Mouse (Mus musculus): Measurements from ENCODE around the gene Abcb5.

The Abcb5 gene

DNA sequence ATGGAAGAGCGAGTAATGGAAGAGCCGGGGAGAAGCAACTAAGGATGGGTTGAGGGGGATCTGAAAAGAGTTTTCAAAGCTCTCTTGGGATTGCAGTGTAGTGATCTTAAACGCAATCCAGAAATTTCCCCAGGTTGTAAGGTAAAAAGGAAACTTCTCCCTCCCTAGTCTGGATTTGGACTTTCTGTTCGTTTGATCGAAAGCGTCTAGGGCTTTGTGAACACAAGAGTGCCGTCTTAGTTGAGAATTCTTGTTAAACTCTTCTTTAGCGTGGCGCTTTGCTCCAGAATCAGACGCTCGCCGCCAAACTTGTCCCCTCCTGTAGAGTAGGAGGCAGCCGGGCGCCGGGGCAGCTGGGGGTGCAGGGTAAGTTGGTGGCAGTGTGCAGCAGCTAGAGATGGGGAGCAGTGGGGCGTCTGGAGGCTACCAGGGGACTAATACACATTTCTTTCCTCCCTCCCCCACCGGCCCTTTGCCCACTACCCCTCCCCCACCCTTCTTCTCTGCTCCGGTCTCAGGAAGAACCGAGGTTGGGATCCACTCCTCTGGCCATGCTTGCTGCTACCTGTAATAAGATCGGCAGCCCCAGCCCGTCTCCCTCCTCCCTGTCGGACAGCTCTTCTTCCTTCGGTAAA lies 118.2 kb downstream of the Abcb5 start:
- peak; percentile 32 for DNase-seq

GRCm38 (mm10) chr12:118847381-118847780 lies 118.8 kb downstream of the Abcb5 start:
- DNase-seq = peak; percentile 27

- peak; percentile 76 for DNase-seq
Measured at GRCm38 (mm10) chr12:118846649-118847321, 119.4 kb downstream of the Abcb5 start.

GRCm38 (mm10) chr12:118846221-118846620 lies 120.0 kb downstream of the Abcb5 start, which contains the start of gene Sp8:
Gene Sp8, plus strand, starts transcription at chr12:118846329.
- DNase-seq = peak; percentile 21

DNA sequence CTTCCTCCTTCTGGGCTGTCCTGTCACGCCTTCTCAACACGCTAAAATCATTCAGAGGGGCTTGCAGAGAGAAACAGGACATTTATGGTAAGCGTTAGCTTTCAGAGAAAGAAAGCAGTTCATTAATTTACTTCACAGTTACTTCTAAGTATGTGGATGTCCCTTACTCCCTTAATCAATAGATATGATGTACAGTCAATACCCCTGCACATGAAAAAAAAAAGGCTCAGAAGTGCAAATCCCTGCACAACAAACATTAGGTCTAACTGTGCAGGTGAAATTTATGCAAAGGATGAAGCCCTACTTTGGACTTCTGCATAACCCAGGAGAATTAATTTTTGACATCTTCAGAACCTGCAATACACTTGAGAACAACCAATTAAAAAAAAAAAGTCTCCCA lies 120.9 kb downstream of the Abcb5 start:
- no peak for DNase-seq

DNA sequence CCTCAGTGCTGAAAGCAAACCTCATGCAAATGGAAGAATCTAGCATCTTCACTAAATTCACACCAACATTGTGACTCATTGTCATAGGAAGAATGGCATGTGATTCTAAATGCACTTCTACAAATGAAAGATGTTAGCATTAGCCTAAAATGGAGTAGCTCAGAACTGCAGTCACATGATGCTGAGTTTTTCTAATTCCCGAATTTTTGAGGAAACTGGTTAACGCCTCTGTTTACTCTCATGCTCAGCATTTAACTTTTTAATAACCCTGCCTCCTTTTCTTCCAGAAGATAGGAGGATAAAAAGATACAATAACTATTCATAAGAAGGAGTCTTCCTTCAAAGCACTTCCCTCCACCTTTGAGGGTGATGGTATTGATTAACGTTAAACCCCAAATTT lies 121.4 kb downstream of the Abcb5 start:
- no peak for DNase-seq

DNA sequence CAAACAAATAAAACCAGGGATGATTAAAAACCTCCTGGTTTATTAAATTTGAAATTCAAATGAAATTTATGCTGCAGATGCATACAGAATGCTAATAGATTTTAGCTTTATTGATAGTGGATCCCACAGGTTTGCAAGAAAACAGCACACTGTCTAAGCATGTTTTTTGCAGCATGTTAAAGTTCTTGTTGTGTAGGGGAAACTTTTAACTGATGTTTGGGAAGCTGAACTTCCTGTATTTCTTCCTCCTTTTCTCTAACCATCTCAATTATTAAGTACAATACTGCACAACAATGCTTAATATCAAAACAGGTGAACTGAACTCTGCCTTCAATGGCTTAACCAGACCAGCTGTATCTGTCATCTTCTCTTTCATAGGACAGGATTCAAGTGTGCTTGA lies 122.1 kb downstream of the Abcb5 start:
- no peak for DNase-seq

GRCm38 (mm10) chr12:118842671-118843411 lies 123.4 kb downstream of the Abcb5 start:
- peak; percentile 57 for DNase-seq

DNA sequence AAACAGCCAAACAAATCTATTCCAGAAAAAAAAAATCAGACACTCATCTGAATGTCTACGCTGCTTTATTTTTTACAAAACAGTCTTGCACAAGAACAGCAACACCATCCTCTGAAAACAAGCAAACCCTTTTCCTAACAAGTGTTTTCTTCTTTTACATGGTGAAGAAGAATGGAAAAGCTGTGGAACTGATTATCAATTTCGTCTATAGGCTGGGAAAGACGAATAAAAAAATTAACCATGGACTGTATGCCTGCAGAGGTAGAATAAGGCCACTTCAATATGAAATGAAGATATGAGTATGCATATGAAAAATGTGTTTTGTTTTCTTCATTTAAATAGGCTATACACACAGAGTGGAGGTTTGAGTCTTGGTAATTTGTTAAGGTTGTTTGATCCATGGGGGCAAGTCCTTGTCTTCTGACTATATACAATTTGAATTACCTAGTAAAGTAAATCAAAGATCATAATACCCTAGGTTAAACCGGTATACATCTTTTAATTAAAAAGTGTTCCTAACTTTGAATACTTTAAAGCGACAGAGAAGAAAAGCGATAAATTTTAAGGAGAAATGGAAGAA lies 124.2 kb downstream of the Abcb5 start:
- DNase-seq = no peak

DNA sequence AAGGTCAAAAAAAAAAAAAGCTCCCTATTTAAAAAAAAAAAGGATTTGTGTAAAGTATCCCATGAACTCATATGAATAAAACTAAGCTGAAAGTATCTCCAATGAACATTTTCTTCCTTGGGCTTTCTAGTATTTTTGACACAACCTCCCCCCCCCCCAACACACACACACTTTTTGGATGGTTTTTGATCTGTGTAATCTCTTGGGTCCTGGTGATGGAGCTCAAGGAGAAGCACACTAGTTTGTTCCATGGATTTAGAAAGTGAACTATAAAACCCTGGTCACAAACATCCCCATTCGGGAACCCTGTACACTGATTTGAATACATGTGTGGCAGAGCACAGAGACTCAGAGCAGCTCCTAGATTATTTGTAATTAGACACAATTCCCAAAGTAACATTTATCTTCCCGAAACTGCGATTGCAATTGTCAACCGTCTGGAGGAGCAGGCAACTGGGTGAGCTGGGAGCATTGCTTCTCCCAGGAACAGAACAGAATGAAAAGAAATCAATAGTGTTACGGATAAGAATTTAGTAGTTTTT lies 124.8 kb downstream of the Abcb5 start:
- DNase-seq = peak; percentile 44

GRCm38 (mm10) chr12:118840861-118841260 lies 125.4 kb downstream of the Abcb5 start:
- peak; percentile 84 for DNase-seq

DNA sequence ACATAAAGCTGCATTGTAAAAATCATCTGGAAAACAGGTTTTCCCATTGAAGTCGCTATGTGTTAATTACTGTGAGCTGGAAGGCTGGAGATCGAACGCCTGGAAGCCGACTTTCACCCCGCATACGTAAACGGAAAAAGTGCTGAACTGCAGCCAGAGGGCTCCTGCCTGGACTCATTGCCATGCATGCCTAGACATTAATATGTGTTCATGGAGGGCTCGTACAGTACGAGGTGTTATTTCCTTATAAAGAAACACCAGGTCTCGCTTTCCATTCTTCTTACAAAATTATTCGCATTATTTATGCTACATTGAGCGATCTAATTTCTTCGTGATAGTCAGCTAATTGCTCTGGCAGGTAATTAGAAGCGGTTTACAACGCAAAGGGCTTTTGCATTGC lies 125.9 kb downstream of the Abcb5 start:
- peak; percentile 60 for DNase-seq

GRCm38 (mm10) chr12:118839398-118839797 lies 126.8 kb downstream of the Abcb5 start:
- DNase-seq = no peak

GRCm38 (mm10) chr12:118838260-118838659 lies 128.0 kb downstream of the Abcb5 start:
- no peak for DNase-seq

DNA sequence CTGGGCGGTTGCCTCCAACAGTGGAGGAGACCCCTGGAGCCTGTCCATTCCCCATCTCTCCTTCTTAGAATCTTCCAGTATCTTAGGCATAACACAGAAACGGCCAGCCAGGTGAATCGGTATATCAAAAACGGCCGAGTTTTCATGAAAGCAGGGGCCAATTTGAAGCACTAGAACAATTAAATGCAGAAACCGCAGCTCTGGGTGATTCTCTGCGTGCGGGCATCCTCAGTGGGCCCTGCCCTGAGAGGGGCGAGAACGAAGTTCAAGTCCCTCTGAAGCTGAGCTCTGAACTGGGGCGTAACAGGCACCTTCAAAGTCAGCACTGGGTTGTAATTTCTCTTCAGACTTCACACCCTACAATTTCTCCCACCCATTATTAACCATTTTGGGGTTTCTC lies 128.9 kb downstream of the Abcb5 start:
- no peak for DNase-seq

DNA sequence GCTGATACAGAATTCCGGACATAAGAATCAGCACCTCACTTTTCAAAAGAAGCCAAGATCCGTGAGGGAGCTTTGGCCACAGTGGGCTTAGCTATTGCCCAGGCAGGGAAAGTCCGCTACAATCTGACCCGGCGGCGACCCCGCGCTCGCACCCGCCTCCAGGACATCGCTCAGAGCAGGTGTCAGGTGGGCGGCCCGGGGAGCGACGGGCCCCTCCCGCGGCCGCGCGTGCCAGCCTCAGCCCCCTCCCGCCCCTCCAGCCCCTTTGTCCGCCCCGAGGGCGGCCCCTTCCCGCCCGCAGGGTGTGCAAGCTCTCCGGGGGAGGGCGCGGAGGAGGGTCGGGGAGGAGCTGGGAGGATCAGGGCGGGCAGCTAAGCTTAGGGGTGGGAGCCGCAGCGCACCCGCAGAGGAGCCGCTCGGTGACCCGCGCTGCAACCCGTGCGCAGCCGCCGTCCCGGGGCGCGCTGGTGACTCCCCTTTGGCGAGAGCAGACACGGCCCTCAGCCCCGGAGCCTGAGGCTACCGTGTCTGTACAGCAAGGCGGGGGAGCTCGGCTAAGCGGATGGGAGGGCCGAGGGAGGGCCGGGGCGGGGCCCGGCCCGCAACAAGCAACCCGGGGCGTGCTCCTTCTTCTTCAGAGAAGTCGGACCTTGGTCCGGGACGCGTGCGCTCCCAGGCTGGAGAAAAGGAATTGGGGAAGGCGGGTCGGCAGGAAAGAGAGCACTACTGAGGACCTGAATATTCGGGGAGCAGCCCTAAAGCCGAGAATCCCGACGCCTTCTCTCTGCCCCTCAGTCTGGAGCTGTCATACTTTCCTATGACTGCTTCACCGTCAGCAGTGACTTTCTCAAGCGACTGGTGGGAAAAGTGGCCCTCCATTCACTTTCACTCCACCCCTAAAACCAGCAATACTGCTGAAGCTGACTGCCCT lies 129.5 kb downstream of the Abcb5 start:
- peak; percentile 75 for DNase-seq

GRCm38 (mm10) chr12:118829881-118830280 lies 136.3 kb downstream of the Abcb5 start:
- DNase-seq = no peak

Measured in retina, postnatal 1 day (tissue).